Mouse (Mus musculus): Measurements from ENCODE around the gene Ndufa6. TPM values are rescaled to one million over a fixed set of nuclear protein-coding genes. Genes with fewer than 3 reads are reported as not detected.
"Not testable (repeated sequence)": the region's sequence is repeated elsewhere in the genome, so short reads cannot be mapped to it uniquely, and the experiment has no call there.

The Ndufa6 gene
- 100 to 1,000 TPM; 577 to 610 TPM for total RNA-seq (2021)
- long read RNA-seq, experiment 1, transcript Ndufa6-201 (3 exons, 590 nt): major isoform, 300 of 320 reads
- long read RNA-seq, experiment 1, transcript Ndufa6-205 (2 exons, 382 nt): minor isoform, 10 of 320 reads
- long read RNA-seq, experiment 1, partial matches to known transcripts: 4 of 320 reads
- long read RNA-seq, experiment 1, other reads (novel, unspliced or antisense): 2 of 320 reads
- long read RNA-seq, experiment 2, transcript Ndufa6-206 (2 exons, 440 nt): minor isoform, 5 of 321 reads
- long read RNA-seq, experiment 2, transcript Ndufa6-205 (2 exons, 382 nt): minor isoform, 12 of 321 reads
- long read RNA-seq, experiment 2, transcript Ndufa6-201 (3 exons, 590 nt): major isoform, 298 of 321 reads
- long read RNA-seq, experiment 2, partial matches to known transcripts: 0 of 321 reads
- long read RNA-seq, experiment 2, other reads (novel, unspliced or antisense): 3 of 321 reads

- intact Hi-C loops (cut with DNase I): loop anchor here (2.0 kb wide), 1 partner anchor 62 kb away; no protein-coding TSS in a partner anchor
- DNase-seq: peak; percentile 98 to 99
Observed at GRCm38 (mm10) chr15:82354126-82354945, at the start of gene Ndufa6. TSS of gene Ndufa6 (minus strand) at chr15:82354322.

GRCm38 (mm10) chr15:82403606-82404005 is 49.5 kb upstream of the Ndufa6 start:
- DNase-seq: no peak
- intact Hi-C loops (cut with DNase I): no loop called here

- intact Hi-C loops (cut with DNase I): no loop called here
- no peak for DNase-seq
Observed at GRCm38 (mm10) chr15:82402741-82403140, 48.6 kb upstream of the Ndufa6 start.

GRCm38 (mm10) chr15:82402106-82402505 is 48.0 kb upstream of the Ndufa6 start:
- intact Hi-C loops (cut with DNase I): no loop called here
- no peak for DNase-seq

- intact Hi-C loops (cut with DNase I): no loop called here
- no peak for DNase-seq
Observed at GRCm38 (mm10) chr15:82401516-82401915, 47.4 kb upstream of the Ndufa6 start.

- intact Hi-C loops (cut with DNase I); DNase-seq: not testable (repeated sequence)
Observed at GRCm38 (mm10) chr15:82395955-82396354, 41.8 kb upstream of the Ndufa6 start.

- DNase-seq; intact Hi-C loops (cut with DNase I): not testable (repeated sequence)
Observed at GRCm38 (mm10) chr15:82393922-82394321, 39.8 kb upstream of the Ndufa6 start, which contains the start of gene Cyp2d11. TSS of gene Cyp2d11 (minus strand) at chr15:82394022.

GRCm38 (mm10) chr15:82389916-82390315 is 35.8 kb upstream of the Ndufa6 start:
- intact Hi-C loops (cut with DNase I): not testable (repeated sequence)

GRCm38 (mm10) chr15:82385729-82386128 is 31.6 kb upstream of the Ndufa6 start:
- intact Hi-C loops (cut with DNase I): no loop called here
- DNase-seq: no peak

More at GRCm38 (mm10) chr15:82389916-82390315, 35.8 kb upstream of the Ndufa6 start:
- DNase-seq: not testable (repeated sequence)

GRCm38 (mm10) chr15:82382441-82382840 is 28.3 kb upstream of the Ndufa6 start:
- intact Hi-C loops (cut with DNase I): loop anchor here (2.0 kb wide), 1 partner anchor 34 kb away; no protein-coding TSS in a partner anchor
- no peak for DNase-seq

GRCm38 (mm10) chr15:82380714-82381062 is 26.6 kb upstream of the Ndufa6 start:
- intact Hi-C loops (cut with DNase I): no loop called here
- DNase-seq: no peak

GRCm38 (mm10) chr15:82379871-82380713 is 26.0 kb upstream of the Ndufa6 start, which contains the start of gene Cyp2d22:
TSS of gene Cyp2d22 (minus strand) at chr15:82380260.
- intact Hi-C loops (cut with DNase I): no loop called here
- peak; percentile 67 for DNase-seq

- intact Hi-C loops (cut with DNase I): no loop called here
- DNase-seq: no peak
Observed at GRCm38 (mm10) chr15:82379511-82379870, 25.4 kb upstream of the Ndufa6 start.

GRCm38 (mm10) chr15:82378261-82379180 is 24.4 kb upstream of the Ndufa6 start:
- intact Hi-C loops (cut with DNase I): no loop called here
- DNase-seq: peak in 1 of 2 experiments; percentile 28

GRCm38 (mm10) chr15:82377701-82378100 is 23.6 kb upstream of the Ndufa6 start:
- intact Hi-C loops (cut with DNase I): no loop called here
- no peak for DNase-seq

- intact Hi-C loops (cut with DNase I): no loop called here
- peak; percentile 67 to 80 for DNase-seq
Observed at GRCm38 (mm10) chr15:82376393-82377138, 22.4 kb upstream of the Ndufa6 start.

- intact Hi-C loops (cut with DNase I): no loop called here
- DNase-seq: no peak
Observed at GRCm38 (mm10) chr15:82375855-82376254, 21.7 kb upstream of the Ndufa6 start.

GRCm38 (mm10) chr15:82374437-82374836 is 20.3 kb upstream of the Ndufa6 start:
- intact Hi-C loops (cut with DNase I): no loop called here
- no peak for DNase-seq

All from heart, postnatal 14 days (tissue).